Mouse (Mus musculus) kidney, postnatal 0 days (tissue): Measurements from ENCODE around the gene Inpp4a. TPM values are rescaled to one million over a fixed set of nuclear protein-coding genes. Genes with fewer than 3 reads are reported as not detected.

Experiments
- ATAC-seq: fragments of 200-750 bp; cut with Nextera tagmentation; replicated peaks from 2 replicates; pipeline ENCODE4 v1.8.0; 2017; ENCODE audit warnings: low read depth, moderate number of reproducible peaks, moderate TSS enrichment, moderate library complexity; ENCODE audit not compliant: low FRiP score
- DNase-seq: peaks from one replicate; pipeline ENCODE4 v3.0.0-alpha.2; 2016; ENCODE audit warnings: low spot score
- H3K27ac ChIP-seq: fragments of 300-500 bp; sonication (generic); 2 replicates; pipeline ENCODE4 v1.5.1; 2014; ENCODE audit warnings: mild to moderate bottlenecking
- H3K27me3 ChIP-seq: fragments of 300-500 bp; sonication (generic); 2 replicates; pipeline ENCODE4 v1.6.1; 2014; ENCODE audit warnings: low read length, mixed read lengths; ENCODE audit not compliant: insufficient read depth
- H3K36me3 ChIP-seq: fragments of 300-500 bp; sonication (generic); 2 replicates; pipeline ENCODE4 v1.6.1; 2014; ENCODE audit warnings: low read length, mixed read lengths; ENCODE audit not compliant: insufficient read depth
- H3K4me1 ChIP-seq: fragments of 300-500 bp; sonication (generic); replicated peaks from 2 replicates; pipeline ENCODE4 v1.6.1; 2014; ENCODE audit warnings: antibody characterized with exemption, low read length, mixed read lengths; ENCODE audit not compliant: insufficient read depth
- H3K4me2 ChIP-seq: fragments of 300-500 bp; sonication (generic); 2 replicates; pipeline ENCODE4 v1.6.1; 2014; ENCODE audit warnings: mild to moderate bottlenecking, low read length, moderate library complexity, mixed read lengths
- H3K4me3 ChIP-seq: fragments of 300-500 bp; sonication (generic); replicated peaks from 2 replicates; pipeline ENCODE4 v1.5.1; 2014; ENCODE audit warnings: low read depth, low read length
- H3K9ac ChIP-seq: fragments of 300-500 bp; sonication (generic); 2 replicates; pipeline ENCODE4 v1.6.1; 2014; ENCODE audit warnings: low read depth, low read length
- H3K9me3 ChIP-seq: fragments of 300-500 bp; sonication (generic); replicated peaks from 2 replicates; pipeline ENCODE4 v1.6.1; 2016; ENCODE audit warnings: low read length, inconsistent platforms, mixed read lengths
- CTCF ChIP-seq: IDR thresholded peaks from 2 replicates; pipeline ENCODE4 v1.5.1; 2016; ENCODE audit warnings: antibody characterized with exemption, low read depth, mild to moderate bottlenecking, moderate library complexity
- WGBS: fragments of 180-500 bp; shearing (Covaris S2); extraction: QIAGEN DNeasy Blood & Tissue Kit; methylation state at CpG from one replicate; pipeline ENCODE4 v1.1.7; 2014; 5-methylcytosine and 5-hydroxymethylcytosine counted together
- polyA plus RNA-seq: library from polyadenylated mRNA; unstranded; fragments of >200 nt; fragmentation: Nextera tagmentation; extraction: Ambion mirVana; gene quantifications from 2 replicates; pipeline ENCODE4 v1.2.1, GENCODE M21; 2015

Gene Inpp4a
- polyA plus RNA-seq, 1 experiment from 2014 or later = 13.6 TPM

DNA sequence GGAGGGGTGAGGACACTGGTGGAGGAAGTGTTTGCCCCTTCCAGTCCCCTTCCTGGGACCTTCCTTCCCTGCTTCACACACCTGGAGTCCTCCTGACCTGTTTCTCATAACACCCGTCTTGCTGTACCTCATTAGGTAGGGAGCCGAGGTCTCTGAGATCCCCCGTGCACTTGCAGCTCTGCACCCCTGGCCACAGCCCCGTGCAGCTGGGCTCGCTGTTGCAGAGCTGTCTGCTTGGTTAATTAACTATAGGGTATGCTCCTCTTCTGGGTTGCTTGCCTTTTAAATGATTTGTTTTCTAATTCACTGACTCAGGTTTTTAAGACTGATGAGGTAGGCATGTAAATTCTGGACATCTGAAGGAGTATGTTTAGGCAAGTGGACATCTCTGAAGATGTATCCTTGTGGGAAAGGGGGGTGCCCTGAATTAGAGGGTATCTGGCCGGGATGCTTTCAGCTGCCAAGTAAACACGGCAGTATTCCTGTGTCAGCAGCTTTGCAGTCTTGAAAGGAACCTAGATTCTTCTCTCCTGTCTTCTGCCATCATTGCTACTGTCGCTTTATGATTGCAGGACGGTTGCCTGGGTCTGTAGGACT is 6.1 kb downstream of the Inpp4a start:
- Histone ChIP-seq H3K4me2 (no peak overlapping the region), H3K4me3 (no peak overlapping the region), H3K9me3 (no peaks in the 10 kb centered on the region), H3K9ac (no peak overlapping the region), H3K27ac (0 out of 2 replicates have a peak overlapping the region, but pooled peaks have one; percentile 36), H3K4me1 (peaks cover 3% of the 10 kb centered on the region; the same call in 1 of the 2 replicates), H3K36me3 (no peaks in the 10 kb centered on the region), H3K27me3 (no peaks in the 10 kb centered on the region)
- DNase-seq (peak; percentile 28), ATAC-seq (peak; percentile 59; the same call in 1 of the 2 replicates)
- no peak for TF ChIP-seq CTCF
- 48% methylated on average over 9 of the region's 9 CpGs for WGBS

GRCm38 (mm10) chr1:37307586-37307985 is 7.9 kb downstream of the Inpp4a start:
- TF ChIP-seq CTCF = no peak
- Histone ChIP-seq H3K9me3 (no peaks in the 10 kb centered on the region), H3K27ac (no peak overlapping the region), H3K4me1 (no peaks in the 10 kb centered on the region; the same call in 1 of the 2 replicates), H3K36me3 (no peaks in the 10 kb centered on the region), H3K9ac (no peak overlapping the region), H3K4me2 (no peak overlapping the region), H3K27me3 (no peaks in the 10 kb centered on the region), H3K4me3 (no peak overlapping the region)
- WGBS = 98% methylated on average over 2 of the region's 2 CpGs
- DNase-seq (no peak), ATAC-seq (no peak)

- DNase-seq (no peak), ATAC-seq (no peak)
- Histone ChIP-seq H3K9me3 (no peaks in the 10 kb centered on the region), H3K4me2 (no peak overlapping the region), H3K27ac (no peak overlapping the region), H3K9ac (no peak overlapping the region), H3K27me3 (no peaks in the 10 kb centered on the region), H3K36me3 (no peaks in the 10 kb centered on the region), H3K4me1 (no peaks in the 10 kb centered on the region; the same call in 1 of the 2 replicates), H3K4me3 (no peak overlapping the region)
- no peak for TF ChIP-seq CTCF
- 88% methylated on average over 8 of the region's 8 CpGs for WGBS
Measured at GRCm38 (mm10) chr1:37308021-37308742, 8.5 kb downstream of the Inpp4a start.

GRCm38 (mm10) chr1:37308743-37309100 is 9.1 kb downstream of the Inpp4a start:
- Histone ChIP-seq H3K4me3 (no peak overlapping the region), H3K27ac (no peak overlapping the region), H3K9me3 (no peaks in the 10 kb centered on the region), H3K27me3 (no peaks in the 10 kb centered on the region), H3K4me1 (no peaks in the 10 kb centered on the region; the same call in 1 of the 2 replicates), H3K9ac (no peak overlapping the region), H3K4me2 (no peak overlapping the region), H3K36me3 (no peaks in the 10 kb centered on the region)
- TF ChIP-seq CTCF = no peak
- DNase-seq (no peak), ATAC-seq (no peak)
- WGBS = 75% methylated on average over 3 of the region's 3 CpGs

DNA sequence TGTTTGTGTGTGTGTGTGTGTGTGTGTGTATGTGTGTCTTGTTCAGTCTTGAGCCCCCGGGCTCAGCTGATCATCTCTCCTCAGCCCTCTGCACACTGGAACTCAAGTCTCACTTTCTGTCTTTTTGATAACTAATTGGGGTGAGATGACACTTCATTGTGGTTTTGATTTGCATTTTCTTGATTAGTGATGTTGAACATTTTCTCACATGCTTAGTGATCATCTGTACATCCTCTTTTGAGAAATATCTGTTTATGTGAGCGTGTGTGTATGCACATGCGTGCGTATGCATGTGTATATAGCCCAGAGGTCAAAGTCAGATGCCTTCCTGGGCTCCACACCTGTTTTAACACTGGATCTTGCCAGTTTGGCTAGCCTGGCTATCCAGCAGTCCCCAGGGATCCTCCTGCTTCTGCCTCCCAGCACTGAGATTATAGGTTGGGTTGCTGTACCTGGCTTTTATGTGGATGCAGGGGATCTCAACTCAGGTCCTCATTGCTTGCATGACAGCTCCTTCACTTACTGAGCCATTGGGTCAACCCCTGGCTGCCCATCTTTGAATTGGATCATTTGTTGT is 10.4 kb downstream of the Inpp4a start:
- Histone ChIP-seq H3K27ac (no peak overlapping the region), H3K4me2 (no peak overlapping the region), H3K9ac (no peak overlapping the region), H3K36me3 (no peaks in the 10 kb centered on the region), H3K4me1 (no peaks in the 10 kb centered on the region; the same call in 1 of the 2 replicates), H3K9me3 (no peaks in the 10 kb centered on the region), H3K27me3 (no peaks in the 10 kb centered on the region), H3K4me3 (no peak overlapping the region)
- ATAC-seq (no peak), DNase-seq (no peak)
- no peak for TF ChIP-seq CTCF
- WGBS = 92% methylated on average over 4 of the region's 4 CpGs

- no peaks in the 10 kb centered on the region for H3K27me3 ChIP-seq
- no peak for DNase-seq
- no peaks in the 10 kb centered on the region; the same call in 1 of the 2 replicates for H3K4me1 ChIP-seq
- no peak overlapping the region for H3K27ac ChIP-seq
- ATAC-seq = no peak
- WGBS = 29% methylated on average over 7 of the region's 7 CpGs
- no peak for TF ChIP-seq CTCF
- no peaks in the 10 kb centered on the region for H3K36me3 ChIP-seq
- H3K4me3 ChIP-seq = no peak overlapping the region
- H3K9me3 ChIP-seq = no peaks in the 10 kb centered on the region
- no peak overlapping the region for H3K4me2 ChIP-seq
- no peak overlapping the region for H3K9ac ChIP-seq
Measured at GRCm38 (mm10) chr1:37314338-37314737, 14.7 kb downstream of the Inpp4a start.
